Mouse (Mus musculus) heart, embryonic 12.5 days (tissue): Measurements from ENCODE around the gene Fn3krp. TPM values are rescaled to one million over a fixed set of nuclear protein-coding genes. Genes with fewer than 3 reads are reported as not detected.

Experiments
- microRNA-seq: library from miRNA; unstranded; fragments of <30 nt; microRNA quantifications from one replicate; pipeline ENCODE4, GENCODE M21; 2017
- polyA plus RNA-seq: library from polyadenylated mRNA; unstranded; fragments of >200 nt; fragmentation: Nextera tagmentation; extraction: Ambion mirVana; gene quantifications from 2 replicates; pipeline ENCODE4 v1.2.1, GENCODE M21; 2016

Gene Fn3krp
- polyA plus RNA-seq, 1 experiment from 2014 or later, result 4.3 TPM

Small RNA genes lying within 50 kb of the gene (microRNA-seq; reads per million reads assigned to microRNA genes)
- not detected for gene Mir7236

Other genes starting within 250 kb of the Fn3krp start
- 7.8 and 8.4 TPM in 2 replicates for gene Hexdc, start 217.0 kb upstream of the Fn3krp start, polyA plus RNA-seq
- 27.2 and 31.8 TPM in 2 replicates for gene Ogfod3, start 216.7 kb upstream of the Fn3krp start, polyA plus RNA-seq
- 22.6 and 23.3 TPM in 2 replicates for gene Cybc1, start 192.1 kb upstream of the Fn3krp start, polyA plus RNA-seq
- gene Narf, start 184.1 kb upstream of the Fn3krp start, polyA plus RNA-seq, result 47.3 and 56.8 TPM in 2 replicates
- 6.0 and 7.1 TPM in 2 replicates for gene Foxk2, start 161.4 kb upstream of the Fn3krp start, polyA plus RNA-seq
- 69.9 and 71.2 TPM in 2 replicates for gene Wdr45b, start 67.0 kb upstream of the Fn3krp start, polyA plus RNA-seq
- gene Rab40b, start 33.1 kb upstream of the Fn3krp start, polyA plus RNA-seq, result 3.8 and 4.4 TPM in 2 replicates
- gene Fn3k, start 13.5 kb downstream of the Fn3krp start, polyA plus RNA-seq, result 6.2 TPM in 2 replicates
- gene Tbcd, start 30.5 kb downstream of the Fn3krp start, polyA plus RNA-seq, result 24.4 and 26.6 TPM in 2 replicates
- 0.14 and 0.28 TPM in 2 replicates for gene Zfp750, start 97.9 kb downstream of the Fn3krp start, polyA plus RNA-seq